Comparison of ENCODE assay signal across 9 mouse cellular contexts in genomic region chr4:43478906-43479832, GRCm38 (mm10). TPM values are rescaled to one million over a fixed set of nuclear protein-coding genes. Genes with fewer than 3 reads are reported as not detected.
DNase-seq lines count a peak whose midpoint lies in the region; ATAC-seq and TF ChIP-seq lines count a peak whose summit lies in the region.
"Had no signal": no experiment of that assay in that cellular context is flagged by ENCODE, and none has a peak within 500 bp of the region (broad histone marks: within the 10 kb centered on the region; RNA-seq: fewer than 3 reads in every experiment).

No protein-coding gene starts in this region.

- H3K27me3 ChIP-seq in hindbrain, embryonic 15.5 days = no peaks in the 10 kb centered on the region
- H3K27me3 ChIP-seq in hindbrain, embryonic 13.5 days = 0 out of 2 replicates have a peak, but pooled peaks cover 5% of the 10 kb centered on the region
- H3K27me3 ChIP-seq in heart, postnatal 0 days (ENCODE audit: control insufficient read depth, insufficient read depth, low read length) = no peaks in the 10 kb centered on the region
- 0 out of 2 replicates have a peak, but pooled peaks cover 3% of the 10 kb centered on the region for H3K27me3 ChIP-seq in liver, embryonic 12.5 days (replicated peaks)
- H3K27me3 ChIP-seq in neural tube, embryonic 12.5 days (replicated peaks) = peaks cover 2% of the 10 kb centered on the region; the same call in 1 of the 2 replicates

- no peak overlapping the region for H3K9ac ChIP-seq in hindbrain, embryonic 15.5 days
- H3K9ac ChIP-seq in hindbrain, embryonic 13.5 days = no peak overlapping the region; the same call in 1 of the 2 replicates
- peak overlapping the region; percentile 66 for H3K9ac ChIP-seq in ES-E14 (ENCODE audit: insufficient read depth, low read depth, low read length, poor library complexity, severe bottlenecking)
- no peak overlapping the region; the same call in 1 of the 2 replicates for H3K9ac ChIP-seq in heart, postnatal 0 days (replicated peaks; ENCODE audit: low read depth, low read length)
- H3K9ac ChIP-seq in liver, embryonic 12.5 days = 0 out of 2 replicates have a peak overlapping the region, but pooled peaks have one; percentile 17
- no peak overlapping the region for H3K9ac ChIP-seq in neural tube, embryonic 12.5 days

- in situ Hi-C loops in ES-E14 (cut with MboI; ENCODE audit: low sequenced_read_pairs in 2 of 2, unreplicated experiment in 2 of 2) = no loop called here

- TF ChIP-seq EP300 in heart, postnatal 0 days (IDR thresholded peaks at IDR 0.05; ENCODE audit: low read depth) = no peak

- 0 out of 2 replicates have a peak, but pooled peaks cover 3% of the 10 kb centered on the region for H3K4me1 ChIP-seq in hindbrain, embryonic 15.5 days (replicated peaks)
- H3K4me1 ChIP-seq in hindbrain, embryonic 13.5 days (replicated peaks) = peaks cover 4% of the 10 kb centered on the region; the same call in 1 of the 2 replicates
- peaks cover 0 to 6% of the 10 kb centered on the region in 2 experiments; a peak in 2 of 4 replicates for H3K4me1 ChIP-seq in ES-E14 (ENCODE audit: control insufficient read depth in 2 of 2, insufficient read depth in 2 of 2, low read length in 2 of 2, poor library complexity in 1 of 2)
- H3K4me1 ChIP-seq in heart, postnatal 0 days (ENCODE audit: control insufficient read depth, insufficient read depth) = no peaks in the 10 kb centered on the region
- peaks cover 17% of the 10 kb centered on the region for H3K4me1 ChIP-seq in liver, embryonic 12.5 days
- no peaks in the 10 kb centered on the region for H3K4me1 ChIP-seq in neural tube, embryonic 12.5 days

- TF ChIP-seq CTCF in heart, postnatal 0 days (IDR thresholded peaks at IDR 0.05; ENCODE audit: low read depth) = peak; percentile 59

- peak; percentile 57 for DNase-seq in ES-E14 (ENCODE audit: low read depth, low spot score)
- peak; percentile 86 for DNase-seq in embryo, embryonic 11 days
- DNase-seq in heart, postnatal 0 days (ENCODE audit: low spot score) = peak; percentile 43
- DNase-seq in thymus, postnatal 36 days = peak; percentile 75 to 79

- 45% methylated on average over 24 of the region's 24 CpGs for WGBS in hindbrain, embryonic 15.5 days
- 47% methylated on average over 24 of the region's 24 CpGs for WGBS in hindbrain, embryonic 13.5 days
- WGBS in heart, postnatal 0 days = 47% methylated on average over 24 of the region's 24 CpGs
- WGBS in liver, embryonic 12.5 days (ENCODE audit: insufficient replicate concordance) = 34% methylated on average over 24 of the region's 24 CpGs
- WGBS in neural tube, embryonic 12.5 days = 50% methylated on average over 24 of the region's 24 CpGs

- H3K4me2 ChIP-seq in hindbrain, embryonic 15.5 days = 0 out of 2 replicates have a peak overlapping the region, but pooled peaks have one; percentile 19
- H3K4me2 ChIP-seq in hindbrain, embryonic 13.5 days = no peak overlapping the region
- no peak overlapping the region for H3K4me2 ChIP-seq in heart, postnatal 0 days (ENCODE audit: low read depth, low read length)
- H3K4me2 ChIP-seq in liver, embryonic 12.5 days = peak overlapping the region; percentile 72
- H3K4me2 ChIP-seq in neural tube, embryonic 12.5 days (replicated peaks) = 0 out of 2 replicates have a peak overlapping the region, but pooled peaks have one; percentile 51

- ATAC-seq in hindbrain, embryonic 15.5 days (ENCODE audit: low FRiP score, low read depth) = no peak
- ATAC-seq in hindbrain, embryonic 13.5 days (ENCODE audit: low FRiP score) = no peak
- no peak for ATAC-seq in heart, postnatal 0 days (ENCODE audit: insufficient read depth, low read depth)
- no peak for ATAC-seq in liver, embryonic 12.5 days
- ATAC-seq in neural tube, embryonic 12.5 days (ENCODE audit: low FRiP score, low read depth) = no peak

- H3K4me3 ChIP-seq in hindbrain, embryonic 15.5 days = no peak overlapping the region
- no peak overlapping the region for H3K4me3 ChIP-seq in hindbrain, embryonic 13.5 days
- H3K4me3 ChIP-seq in ES-E14 (ENCODE audit: insufficient read depth in 1 of 2, low read depth in 1 of 2, low read length in 2 of 2, poor library complexity in 1 of 2, severe bottlenecking in 1 of 2) = no peak overlapping the region
- no peak overlapping the region for H3K4me3 ChIP-seq in heart, postnatal 0 days (ENCODE audit: low read depth, low read length)
- peak overlapping the region; percentile 51 for H3K4me3 ChIP-seq in liver, embryonic 12.5 days
- no peak overlapping the region for H3K4me3 ChIP-seq in neural tube, embryonic 12.5 days

- H3K27ac ChIP-seq in hindbrain, embryonic 15.5 days (replicated peaks) = no peak overlapping the region
- no peak overlapping the region for H3K27ac ChIP-seq in hindbrain, embryonic 13.5 days
- no peak overlapping the region for H3K27ac ChIP-seq in ES-E14 (ENCODE audit: insufficient read depth, low read depth, low read length, poor library complexity, severe bottlenecking)
- peak overlapping the region; percentile 25; the same call in 1 of the 2 replicates for H3K27ac ChIP-seq in heart, postnatal 0 days (ENCODE audit: low read depth)
- H3K27ac ChIP-seq in liver, embryonic 12.5 days = 0 out of 2 replicates have a peak overlapping the region, but pooled peaks have one; percentile 42
- no peak overlapping the region for H3K27ac ChIP-seq in neural tube, embryonic 12.5 days

- no peaks in the 10 kb centered on the region for H3K9me3 ChIP-seq in hindbrain, embryonic 15.5 days
- H3K9me3 ChIP-seq in hindbrain, embryonic 13.5 days = no peaks in the 10 kb centered on the region
- no peaks in the 10 kb centered on the region for H3K9me3 ChIP-seq in ES-E14 (ENCODE audit: control insufficient read depth, insufficient read depth, low read depth, low read length)
- no peaks in the 10 kb centered on the region for H3K9me3 ChIP-seq in heart, postnatal 0 days (replicated peaks; ENCODE audit: control insufficient read depth, low read length)
- H3K9me3 ChIP-seq in liver, embryonic 12.5 days (replicated peaks) = no peaks in the 10 kb centered on the region
- H3K9me3 ChIP-seq in neural tube, embryonic 12.5 days = no peaks in the 10 kb centered on the region

- H3K36me3 ChIP-seq in hindbrain, embryonic 15.5 days = no peaks in the 10 kb centered on the region
- no peaks in the 10 kb centered on the region for H3K36me3 ChIP-seq in hindbrain, embryonic 13.5 days
- H3K36me3 ChIP-seq in ES-E14 (ENCODE audit: control insufficient read depth, insufficient read depth, low read length, poor library complexity, severe bottlenecking) = no peaks in the 10 kb centered on the region
- no peaks in the 10 kb centered on the region for H3K36me3 ChIP-seq in heart, postnatal 0 days (replicated peaks; ENCODE audit: control insufficient read depth, insufficient read depth, low read length)
- H3K36me3 ChIP-seq in liver, embryonic 12.5 days = no peaks in the 10 kb centered on the region
- H3K36me3 ChIP-seq in neural tube, embryonic 12.5 days = no peaks in the 10 kb centered on the region

RNA-seq across cellular contexts. Expression of gene Sit1, which starts 4.4 kb away (rescaled TPM):
- 0.13 TPM in 1 of 2 replicates, not detected in the other for polyA plus RNA-seq in hindbrain, embryonic 15.5 days (2015; fragmentation: Nextera tagmentation; extraction: Ambion mirVana)
- not detected in 2 replicates for polyA plus RNA-seq in hindbrain, embryonic 13.5 days (2015; fragmentation: Nextera tagmentation; extraction: Ambion mirVana)
- total RNA-seq in ES-E14 (2012; rRNA removed) = 0.31 TPM in 1 of 2 replicates, not detected in the other
- total RNA-seq in heart, postnatal 0 days (2014; rRNA removed; ENCODE audit: low replicate concordance) = 2.8 TPM in 1 of 2 replicates, not detected in the other
- polyA plus RNA-seq in heart, postnatal 0 days (2015; fragmentation: Nextera tagmentation; extraction: Ambion mirVana) = not detected in 2 replicates
- not detected in 2 replicates for polyA plus RNA-seq in liver, embryonic 12.5 days (2016; fragmentation: Nextera tagmentation; extraction: Ambion mirVana)
- polyA plus RNA-seq in neural tube, embryonic 12.5 days (2016; fragmentation: Nextera tagmentation; extraction: Ambion mirVana) = 0.17 TPM in 1 of 2 replicates, not detected in the other
- polyA plus RNA-seq: stomach, embryonic 14.5 days had no signal

RNA-seq across cellular contexts. Expression of gene Ccdc107, which starts 13.5 kb away (rescaled TPM):
- polyA plus RNA-seq in hindbrain, embryonic 15.5 days (2015; fragmentation: Nextera tagmentation; extraction: Ambion mirVana) = 79.2 and 84.0 TPM in 2 replicates
- 65.1 and 69.0 TPM in 2 replicates for polyA plus RNA-seq in hindbrain, embryonic 13.5 days (2015; fragmentation: Nextera tagmentation; extraction: Ambion mirVana)
- 59.1 and 84.9 TPM in 2 replicates for total RNA-seq in ES-E14 (2012; rRNA removed)
- 26.6 and 44.0 TPM in 2 replicates for total RNA-seq in heart, postnatal 0 days (2014; rRNA removed; ENCODE audit: low replicate concordance)
- polyA plus RNA-seq in heart, postnatal 0 days (2015; fragmentation: Nextera tagmentation; extraction: Ambion mirVana) = 81.7 and 82.4 TPM in 2 replicates
- polyA plus RNA-seq in liver, embryonic 12.5 days (2016; fragmentation: Nextera tagmentation; extraction: Ambion mirVana) = 38.3 and 40.0 TPM in 2 replicates
- 54.0 and 54.6 TPM in 2 replicates for polyA plus RNA-seq in neural tube, embryonic 12.5 days (2016; fragmentation: Nextera tagmentation; extraction: Ambion mirVana)

RNA-seq across cellular contexts. Expression of gene Arhgef39, which starts 20.3 kb away (rescaled TPM):
- 8.1 and 8.5 TPM in 2 replicates for polyA plus RNA-seq in hindbrain, embryonic 15.5 days (2015; fragmentation: Nextera tagmentation; extraction: Ambion mirVana)
- polyA plus RNA-seq in hindbrain, embryonic 13.5 days (2015; fragmentation: Nextera tagmentation; extraction: Ambion mirVana) = 8.4 and 8.9 TPM in 2 replicates
- 32.1 and 44.0 TPM in 2 replicates for total RNA-seq in ES-E14 (2012; rRNA removed)
- total RNA-seq in heart, postnatal 0 days (2014; rRNA removed; ENCODE audit: low replicate concordance) = 18.7 and 27.0 TPM in 2 replicates
- polyA plus RNA-seq in heart, postnatal 0 days (2015; fragmentation: Nextera tagmentation; extraction: Ambion mirVana) = 7.3 and 8.8 TPM in 2 replicates
- polyA plus RNA-seq in liver, embryonic 12.5 days (2016; fragmentation: Nextera tagmentation; extraction: Ambion mirVana) = 32.6 and 35.8 TPM in 2 replicates
- 24.8 and 27.0 TPM in 2 replicates for polyA plus RNA-seq in neural tube, embryonic 12.5 days (2016; fragmentation: Nextera tagmentation; extraction: Ambion mirVana)

RNA-seq across cellular contexts. Expression of gene Cd72, which starts 24.7 kb away (rescaled TPM):
- polyA plus RNA-seq in hindbrain, embryonic 15.5 days (2015; fragmentation: Nextera tagmentation; extraction: Ambion mirVana) = 5.3 and 5.7 TPM in 2 replicates
- 3.5 and 4.7 TPM in 2 replicates for polyA plus RNA-seq in hindbrain, embryonic 13.5 days (2015; fragmentation: Nextera tagmentation; extraction: Ambion mirVana)
- 0.40 and 0.58 TPM in 2 replicates for total RNA-seq in ES-E14 (2012; rRNA removed)
- total RNA-seq in heart, postnatal 0 days (2014; rRNA removed; ENCODE audit: low replicate concordance) = 0.08 and 0.81 TPM in 2 replicates
- 3.4 TPM in 2 replicates for polyA plus RNA-seq in heart, postnatal 0 days (2015; fragmentation: Nextera tagmentation; extraction: Ambion mirVana)
- polyA plus RNA-seq in liver, embryonic 12.5 days (2016; fragmentation: Nextera tagmentation; extraction: Ambion mirVana) = 1.1 TPM in 2 replicates
- 2.7 and 2.9 TPM in 2 replicates for polyA plus RNA-seq in neural tube, embryonic 12.5 days (2016; fragmentation: Nextera tagmentation; extraction: Ambion mirVana)

RNA-seq across cellular contexts. Expression of gene Car9, which starts 27.6 kb away (rescaled TPM):
- polyA plus RNA-seq in hindbrain, embryonic 15.5 days (2015; fragmentation: Nextera tagmentation; extraction: Ambion mirVana) = 0.13 and 0.27 TPM in 2 replicates
- 0.19 and 0.25 TPM in 2 replicates for polyA plus RNA-seq in hindbrain, embryonic 13.5 days (2015; fragmentation: Nextera tagmentation; extraction: Ambion mirVana)
- total RNA-seq in ES-E14 (2012; rRNA removed) = 0.21 and 0.71 TPM in 2 replicates
- total RNA-seq in heart, postnatal 0 days (2014; rRNA removed; ENCODE audit: low replicate concordance) = 4.6 TPM in 1 of 2 replicates, not detected in the other
- 0.80 and 1.1 TPM in 2 replicates for polyA plus RNA-seq in heart, postnatal 0 days (2015; fragmentation: Nextera tagmentation; extraction: Ambion mirVana)
- polyA plus RNA-seq in liver, embryonic 12.5 days (2016; fragmentation: Nextera tagmentation; extraction: Ambion mirVana) = 1.2 and 1.3 TPM in 2 replicates
- 0.33 and 0.41 TPM in 2 replicates for polyA plus RNA-seq in neural tube, embryonic 12.5 days (2016; fragmentation: Nextera tagmentation; extraction: Ambion mirVana)

Comparison
In these comparisons a context has a peak if more than half of its experiments do, and no peak if none do; other contexts are left out.
1. H3K4me2 ChIP-seq: peak in hindbrain, embryonic 15.5 days (single experiment), liver, embryonic 12.5 days (single experiment) and neural tube, embryonic 12.5 days (single experiment); none in hindbrain, embryonic 13.5 days (single experiment) and heart, postnatal 0 days (single experiment).
2. H3K27ac ChIP-seq: peak in heart, postnatal 0 days (single experiment) and liver, embryonic 12.5 days (single experiment); none in hindbrain, embryonic 15.5 days (single experiment), hindbrain, embryonic 13.5 days (single experiment), ES-E14 (single experiment) and neural tube, embryonic 12.5 days (single experiment).
3. H3K9ac ChIP-seq: peak in ES-E14 (single experiment) and liver, embryonic 12.5 days (single experiment); none in hindbrain, embryonic 15.5 days (single experiment), hindbrain, embryonic 13.5 days (single experiment), heart, postnatal 0 days (single experiment) and neural tube, embryonic 12.5 days (single experiment).
4. Peak in every context shown above with its lines, with median percentiles within 50 percentile points of each other: DNase-seq.